Mouse (Mus musculus): ENCODE data around the gene Bcl2l2. TPM values are rescaled to one million over a fixed set of nuclear protein-coding genes. Genes with fewer than 3 reads are reported as not detected.

The Bcl2l2 gene
- polyA plus RNA-seq, 2 experiments, result 5.4 to 46.6 TPM

- H3K27me3 ChIP-seq (ENCODE audit: control insufficient read depth, insufficient read depth, low read length), result peaks cover 23% of the 10 kb centered on the region; the same call in 1 of the 2 replicates
- ATAC-seq (ENCODE audit: low FRiP score, low read depth), result peak; percentile 91
Measured at GRCm38 (mm10) chr14:54876539-54877047, 6.6 kb upstream of the Bcl2l2 start.

GRCm38 (mm10) chr14:54877048-54877715, 6.0 kb upstream of the Bcl2l2 start, which contains the start of gene Ppp1r3e:
Ppp1r3e (minus strand) TSS chr14:54877550.
- peaks cover 5% of the 10 kb centered on the region; the same call in 1 of the 2 replicates for H3K4me1 ChIP-seq (ENCODE audit: control insufficient read depth, insufficient read depth, low read length)
- 0 out of 2 replicates have a peak within 1 kb of the TSS, but pooled peaks have one; percentile 38 for H3K27ac ChIP-seq (replicated peaks; ENCODE audit: low read depth, low read length)
- H3K4me3 ChIP-seq (replicated peaks; ENCODE audit: low read length), result peak within 1 kb of the TSS; percentile 72
- peaks cover 23% of the 10 kb centered on the region; the same call in 1 of the 2 replicates for H3K27me3 ChIP-seq (ENCODE audit: control insufficient read depth, insufficient read depth, low read length)
- WGBS, result 2% methylated on average over 42 of the region's 61 CpGs
- peak; percentile 87 for ATAC-seq (ENCODE audit: low FRiP score, low read depth)
- no peak for TF ChIP-seq POLR2A (IDR thresholded peaks at IDR 0.05; ENCODE audit: borderline replicate concordance, extremely low read depth, insufficient read depth, insufficient read length)
- H3K4me2 ChIP-seq (replicated peaks; ENCODE audit: low read depth, low read length, severe bottlenecking), result peak within 1 kb of the TSS; percentile 98
- H3K36me3 ChIP-seq (ENCODE audit: control insufficient read depth, insufficient read depth, low read length), result no peaks in the 10 kb centered on the region
- H3K9ac ChIP-seq (ENCODE audit: low read depth, low read length, severe bottlenecking), result peak within 1 kb of the TSS; percentile 71
- DNase-seq (ENCODE audit: low spot score), result peak; percentile 39
- no peaks in the 10 kb centered on the region for H3K9me3 ChIP-seq (ENCODE audit: control insufficient read depth, low read length)

More at GRCm38 (mm10) chr14:54876539-54877047, 6.6 kb upstream of the Bcl2l2 start:
- DNase-seq (ENCODE audit: low spot score), result peak; percentile 81
- peak overlapping the region; percentile 98 for H3K4me2 ChIP-seq (replicated peaks; ENCODE audit: low read depth, low read length, severe bottlenecking)
- 0 out of 2 replicates have a peak, but pooled peaks have one; percentile 59 for TF ChIP-seq POLR2A (IDR thresholded peaks at IDR 0.05; ENCODE audit: borderline replicate concordance, extremely low read depth, insufficient read depth, insufficient read length)
- WGBS, result 0% methylated on average over 27 of the region's 72 CpGs
- 0 out of 2 replicates have a peak overlapping the region, but pooled peaks have one; percentile 38 for H3K27ac ChIP-seq (replicated peaks; ENCODE audit: low read depth, low read length)
- no peaks in the 10 kb centered on the region for H3K9me3 ChIP-seq (ENCODE audit: control insufficient read depth, low read length)
- peaks cover 5% of the 10 kb centered on the region; the same call in 1 of the 2 replicates for H3K4me1 ChIP-seq (ENCODE audit: control insufficient read depth, insufficient read depth, low read length)
- H3K36me3 ChIP-seq (ENCODE audit: control insufficient read depth, insufficient read depth, low read length), result no peaks in the 10 kb centered on the region
- peak overlapping the region; percentile 72 for H3K4me3 ChIP-seq (replicated peaks; ENCODE audit: low read length)
- peak overlapping the region; percentile 71 for H3K9ac ChIP-seq (ENCODE audit: low read depth, low read length, severe bottlenecking)

DNA sequence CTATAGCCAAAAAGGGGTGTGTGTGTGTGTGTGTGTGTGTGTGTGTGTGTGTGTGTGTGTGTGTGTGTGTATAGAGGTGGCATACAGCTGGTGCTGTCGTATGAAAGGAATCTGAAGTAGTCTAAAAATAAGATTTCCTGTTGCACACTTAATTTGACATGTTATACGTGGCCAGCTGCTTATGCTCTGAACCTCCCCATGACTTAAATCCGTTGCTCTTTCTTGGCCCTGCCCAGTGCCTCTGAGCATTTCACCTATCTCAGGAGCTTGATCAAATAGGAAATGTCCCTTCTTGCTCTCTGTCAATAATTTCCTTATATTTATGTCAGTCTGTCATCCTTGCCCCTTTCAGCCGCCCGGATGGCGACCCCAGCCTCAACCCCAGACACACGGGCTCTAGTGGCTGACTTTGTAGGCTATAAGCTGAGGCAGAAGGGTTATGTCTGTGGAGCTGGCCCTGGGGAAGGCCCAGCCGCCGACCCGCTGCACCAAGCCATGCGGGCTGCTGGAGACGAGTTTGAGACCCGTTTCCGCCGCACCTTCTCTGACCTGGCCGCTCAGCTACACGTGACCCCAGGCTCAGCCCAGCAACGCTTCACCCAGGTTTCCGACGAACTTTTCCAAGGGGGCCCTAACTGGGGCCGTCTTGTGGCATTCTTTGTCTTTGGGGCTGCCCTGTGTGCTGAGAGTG, 990 bp downstream of the Bcl2l2 start:
- DNase-seq (ENCODE audit: low spot score) (no peak), ATAC-seq (ENCODE audit: low FRiP score, low read depth) (peak; percentile 25)
- no peaks in the 10 kb centered on the region for H3K9me3 ChIP-seq (ENCODE audit: control insufficient read depth, low read length)
- TF ChIP-seq POLR2A (IDR thresholded peaks at IDR 0.05; ENCODE audit: borderline replicate concordance, extremely low read depth, insufficient read depth, insufficient read length), result no peak
- peak overlapping the region; percentile 89 for H3K4me2 ChIP-seq (replicated peaks; ENCODE audit: low read depth, low read length, severe bottlenecking)
- no peaks in the 10 kb centered on the region for H3K27me3 ChIP-seq (ENCODE audit: control insufficient read depth, insufficient read depth, low read length)
- peaks cover 23% of the 10 kb centered on the region for H3K36me3 ChIP-seq (ENCODE audit: control insufficient read depth, insufficient read depth, low read length)
- H3K4me3 ChIP-seq (replicated peaks; ENCODE audit: low read length), result peak overlapping the region; percentile 70
- H3K9ac ChIP-seq (ENCODE audit: low read depth, low read length, severe bottlenecking), result peak overlapping the region; percentile 78
- H3K4me1 ChIP-seq (ENCODE audit: control insufficient read depth, insufficient read depth, low read length), result peaks cover 11% of the 10 kb centered on the region
- peak overlapping the region; percentile 90 for H3K27ac ChIP-seq (replicated peaks; ENCODE audit: low read depth, low read length)
- 27% methylated on average over 21 of the region's 21 CpGs for WGBS

DNA sequence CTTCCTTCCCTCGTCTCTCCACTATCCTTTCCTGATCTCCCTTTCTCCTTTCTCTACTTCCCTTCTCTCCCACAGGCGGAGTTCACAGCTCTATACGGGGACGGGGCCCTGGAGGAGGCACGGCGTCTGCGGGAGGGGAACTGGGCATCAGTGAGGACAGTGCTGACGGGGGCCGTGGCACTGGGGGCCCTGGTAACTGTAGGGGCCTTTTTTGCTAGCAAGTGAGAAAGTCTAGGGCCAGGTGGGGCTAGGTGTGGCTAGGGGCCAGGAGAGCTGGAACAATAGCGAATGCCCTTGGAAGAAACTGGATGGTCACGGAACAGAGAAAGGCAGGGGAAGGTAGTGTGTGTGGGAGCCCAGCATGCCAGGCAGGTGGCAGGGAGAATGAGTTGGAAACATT, 2.1 kb downstream of the Bcl2l2 start:
- ATAC-seq (ENCODE audit: low FRiP score, low read depth) (no peak), DNase-seq (ENCODE audit: low spot score) (no peak)
- H3K36me3 ChIP-seq (ENCODE audit: control insufficient read depth, insufficient read depth, low read length), result peaks cover 23% of the 10 kb centered on the region
- no peaks in the 10 kb centered on the region for H3K9me3 ChIP-seq (ENCODE audit: control insufficient read depth, low read length)
- peaks cover 11% of the 10 kb centered on the region for H3K4me1 ChIP-seq (ENCODE audit: control insufficient read depth, insufficient read depth, low read length)
- no peak overlapping the region for H3K4me3 ChIP-seq (replicated peaks; ENCODE audit: low read length)
- H3K9ac ChIP-seq (ENCODE audit: low read depth, low read length, severe bottlenecking), result no peak overlapping the region
- no peaks in the 10 kb centered on the region for H3K27me3 ChIP-seq (ENCODE audit: control insufficient read depth, insufficient read depth, low read length)
- H3K27ac ChIP-seq (replicated peaks; ENCODE audit: low read depth, low read length), result no peak overlapping the region
- 92% methylated on average over 11 of the region's 11 CpGs for WGBS
- no peak overlapping the region for H3K4me2 ChIP-seq (replicated peaks; ENCODE audit: low read depth, low read length, severe bottlenecking)
- no peak for TF ChIP-seq POLR2A (IDR thresholded peaks at IDR 0.05; ENCODE audit: borderline replicate concordance, extremely low read depth, insufficient read depth, insufficient read length)

DNA sequence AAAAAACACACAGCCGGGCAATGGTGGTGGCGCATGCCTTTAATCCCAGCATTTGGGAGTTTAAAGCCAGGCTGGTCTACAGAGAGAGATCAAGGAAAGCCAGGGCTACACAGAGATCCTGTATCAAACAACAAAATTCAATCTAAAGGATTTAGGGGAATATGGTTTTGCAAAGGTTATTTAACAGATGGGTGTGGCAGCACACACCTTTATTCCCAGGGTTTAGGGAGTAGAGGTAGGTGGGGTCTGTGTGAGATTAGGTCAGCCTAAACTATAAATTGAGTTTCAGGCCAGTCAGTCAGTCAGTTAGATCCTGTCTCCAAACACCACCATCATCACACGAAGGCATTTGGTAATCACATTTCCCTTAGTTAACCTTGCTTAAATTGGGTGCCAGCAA, 9.0 kb downstream of the Bcl2l2 start, which contains the start of gene Pabpn1:
Gene Pabpn1 (plus strand): TSS at position 301 of the 400 bp plus-strand sequence.
- H3K9ac ChIP-seq (ENCODE audit: low read depth, low read length, severe bottlenecking), result peak within 1 kb of the TSS; percentile 38; the same call in 1 of the 2 replicates
- TF ChIP-seq POLR2A (IDR thresholded peaks at IDR 0.05; ENCODE audit: borderline replicate concordance, extremely low read depth, insufficient read depth, insufficient read length), result no peak
- no peaks in the 10 kb centered on the region for H3K27me3 ChIP-seq (ENCODE audit: control insufficient read depth, insufficient read depth, low read length)
- H3K4me3 ChIP-seq (replicated peaks; ENCODE audit: low read length), result peak within 1 kb of the TSS; percentile 98
- peaks cover 5% of the 10 kb centered on the region for H3K4me1 ChIP-seq (ENCODE audit: control insufficient read depth, insufficient read depth, low read length)
- peak within 1 kb of the TSS; percentile 56 for H3K4me2 ChIP-seq (replicated peaks; ENCODE audit: low read depth, low read length, severe bottlenecking)
- peak within 1 kb of the TSS; percentile 75 for H3K27ac ChIP-seq (replicated peaks; ENCODE audit: low read depth, low read length)
- H3K9me3 ChIP-seq (ENCODE audit: control insufficient read depth, low read length), result no peaks in the 10 kb centered on the region
- WGBS, result 93% methylated on average over 3 of the region's 3 CpGs
- DNase-seq (ENCODE audit: low spot score) (no peak), ATAC-seq (ENCODE audit: low FRiP score, low read depth) (no peak)
- peaks cover 21% of the 10 kb centered on the region for H3K36me3 ChIP-seq (ENCODE audit: control insufficient read depth, insufficient read depth, low read length)

Data from limb, embryonic 14.5 days (tissue).